Mouse (Mus musculus): ENCODE results near the gene Dbf4.

The Dbf4 gene

DNA sequence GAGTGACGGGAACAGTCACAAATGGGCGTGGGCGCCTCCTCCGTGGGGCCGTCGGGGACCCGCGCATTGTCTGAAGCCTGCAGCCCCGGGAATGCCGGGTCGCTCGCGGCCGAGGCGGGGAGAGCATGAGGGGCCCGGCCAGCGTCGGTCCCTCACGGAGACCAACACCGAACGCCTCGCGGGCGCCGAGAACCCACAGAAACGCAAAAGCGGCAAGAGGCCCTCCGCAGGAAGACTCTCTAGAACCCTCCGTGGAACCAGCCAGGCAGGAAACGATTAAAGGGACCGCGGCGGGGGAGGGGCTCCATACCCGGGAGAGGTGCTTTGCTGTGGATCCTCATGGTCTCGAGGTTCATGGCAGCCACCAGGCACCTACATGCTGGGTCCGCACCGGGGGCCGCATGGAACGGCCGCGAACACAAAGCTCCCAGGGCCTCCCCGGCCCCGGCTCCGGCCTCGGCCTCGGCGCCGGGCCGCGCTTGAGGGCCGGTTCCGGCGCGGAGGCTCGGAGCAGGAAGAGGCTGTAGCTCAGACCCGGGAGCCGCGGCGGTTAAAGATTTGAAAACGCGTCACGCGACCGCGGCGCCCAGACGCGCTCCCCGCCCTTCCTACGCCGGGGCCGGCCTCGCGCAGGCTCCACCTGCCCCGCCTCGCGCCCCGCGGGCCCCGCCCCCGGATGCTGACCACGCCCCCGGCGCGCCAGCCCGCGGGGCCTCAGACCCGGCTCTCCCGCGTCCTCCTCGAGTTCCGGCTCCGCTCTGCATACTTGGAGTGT, at the start of gene Dbf4, which contains the start of gene Slc25a40:
Dbf4 (minus strand) TSS at position 560 of the 775 bp plus-strand sequence.
Slc25a40 (plus strand) TSS at position 694 of the 775 bp plus-strand sequence.
- DNase-seq = peak; percentile 94

DNA sequence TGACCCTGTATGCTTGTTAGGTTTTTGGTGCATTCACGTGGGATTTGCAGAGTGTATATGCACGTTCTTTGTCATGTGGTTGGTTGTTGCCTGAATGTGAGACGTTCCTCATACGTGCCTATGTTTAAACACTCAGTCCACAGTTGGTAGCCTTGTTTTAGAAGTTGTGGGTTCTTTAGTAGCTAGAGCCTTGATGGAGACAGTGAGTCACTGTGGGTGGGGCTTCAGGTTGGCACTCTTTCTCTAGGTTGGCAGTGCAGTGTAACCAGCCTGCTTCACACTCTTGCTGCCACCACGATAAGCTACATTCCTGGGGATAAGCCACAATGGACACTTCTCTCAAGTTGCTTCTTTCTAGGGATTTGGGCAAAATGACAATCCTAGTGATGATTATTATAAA, 34.0 kb upstream of the Dbf4 start:
- no peak for DNase-seq

DNA sequence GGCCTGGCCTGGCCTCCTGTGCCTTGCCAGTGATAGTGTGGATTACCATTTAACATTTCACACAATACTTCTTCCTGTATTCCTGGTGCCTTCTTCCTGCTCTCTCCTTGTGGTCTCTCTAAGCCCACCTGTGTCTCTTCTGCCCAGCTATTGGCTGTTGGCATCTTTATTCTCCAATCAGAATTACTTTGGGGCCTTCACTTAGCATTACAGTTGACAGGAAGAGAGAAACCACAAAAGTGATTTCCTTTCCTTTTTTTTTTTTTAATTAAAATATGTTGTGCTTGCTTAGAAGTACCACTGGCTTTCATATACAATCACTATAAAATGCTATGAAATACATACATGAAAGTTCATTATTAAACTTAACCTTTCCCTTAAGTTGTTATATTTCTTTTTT, 33.0 kb upstream of the Dbf4 start:
- DNase-seq = no peak

GRCm38 (mm10) chr5:8439095-8439494, 16.6 kb upstream of the Dbf4 start:
- DNase-seq = no peak

GRCm38 (mm10) chr5:8437481-8438156, 15.1 kb upstream of the Dbf4 start:
- DNase-seq = no peak

DNA sequence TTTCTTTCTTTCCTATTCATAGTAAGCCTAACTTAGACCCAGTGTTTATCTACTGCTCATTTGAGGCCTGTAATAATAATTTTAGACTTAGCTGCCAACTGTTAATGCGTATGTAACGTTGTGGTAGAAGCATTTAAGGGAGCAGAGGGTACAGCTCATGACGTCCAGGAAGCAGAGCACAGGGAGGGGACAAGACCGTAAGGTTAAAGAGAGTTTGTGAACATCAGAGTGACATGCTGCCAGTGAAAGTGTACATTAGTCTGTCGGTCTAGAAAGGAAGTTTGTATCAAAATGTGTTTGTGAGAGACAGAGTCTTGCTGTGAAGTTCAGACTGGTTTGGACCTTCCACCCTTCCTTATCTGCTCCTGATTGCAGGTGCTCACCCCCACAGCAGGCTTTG, 3.4 kb upstream of the Dbf4 start:
- DNase-seq = no peak

DNA sequence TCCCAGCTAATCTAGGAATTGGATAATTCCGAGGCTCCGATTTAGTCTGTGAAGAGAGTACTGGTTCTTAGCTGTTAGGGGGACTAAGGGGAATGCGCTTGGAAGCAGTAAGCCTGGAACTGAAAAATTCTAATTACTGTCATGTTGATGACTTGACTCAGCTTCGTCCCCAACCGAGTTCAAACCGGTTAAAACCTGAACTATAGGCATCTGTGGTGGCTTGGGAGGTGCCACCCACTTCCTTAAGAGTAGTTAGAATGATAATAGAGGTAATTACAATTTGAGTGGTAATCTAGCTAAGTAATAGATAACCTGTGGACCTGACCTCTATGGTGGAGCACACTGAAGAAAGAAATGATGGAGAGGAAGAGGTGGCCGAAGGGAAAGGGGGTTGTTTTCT, 1.6 kb upstream of the Dbf4 start:
- no peak for DNase-seq

DNA sequence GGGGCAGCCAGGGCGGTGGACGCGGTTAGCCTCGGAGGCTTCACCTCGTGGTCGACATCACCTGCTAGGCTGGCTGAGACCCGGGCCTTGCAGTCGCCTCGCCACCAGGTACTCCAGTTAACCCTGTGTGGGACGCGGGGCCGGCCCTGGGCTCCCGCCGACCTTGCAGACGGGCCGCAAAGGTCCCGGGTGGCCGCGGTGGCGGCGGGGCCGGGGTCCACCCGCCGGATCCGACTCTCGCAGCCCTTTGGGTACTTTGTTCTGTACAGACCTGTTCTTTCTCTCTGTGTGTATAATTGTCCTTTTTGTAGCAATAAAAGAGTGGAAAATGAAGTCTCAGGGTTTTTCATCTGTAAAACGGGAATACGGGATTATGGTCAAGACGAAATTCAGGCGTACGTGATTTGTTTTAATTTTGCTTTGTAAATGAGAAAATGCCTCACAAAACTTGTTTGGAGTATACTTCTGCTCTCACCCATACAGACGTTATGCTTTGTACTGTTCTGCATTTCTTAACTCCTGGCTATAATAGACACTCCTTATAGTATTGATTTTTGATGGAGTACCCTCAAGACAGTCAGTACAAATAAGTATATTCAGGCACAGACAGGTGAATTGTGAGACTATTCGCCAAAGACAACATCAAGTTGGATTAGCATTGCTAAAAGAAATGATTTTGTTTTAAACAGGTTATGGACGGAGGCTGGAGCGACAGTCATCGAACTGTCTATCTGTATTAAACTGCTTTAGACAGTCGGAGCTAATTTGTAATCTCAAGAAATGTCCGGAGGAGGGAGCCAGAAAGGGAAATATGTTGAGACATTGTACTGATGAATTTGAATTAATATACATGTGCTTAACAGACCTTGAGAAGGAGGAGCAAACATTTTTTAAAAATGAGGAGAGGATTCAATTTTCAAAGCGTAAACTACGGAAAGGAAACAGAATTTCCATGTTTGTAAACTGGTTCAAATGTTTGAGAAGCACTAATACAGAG, 714 bp upstream of the Dbf4 start:
- DNase-seq = no peak

DNA sequence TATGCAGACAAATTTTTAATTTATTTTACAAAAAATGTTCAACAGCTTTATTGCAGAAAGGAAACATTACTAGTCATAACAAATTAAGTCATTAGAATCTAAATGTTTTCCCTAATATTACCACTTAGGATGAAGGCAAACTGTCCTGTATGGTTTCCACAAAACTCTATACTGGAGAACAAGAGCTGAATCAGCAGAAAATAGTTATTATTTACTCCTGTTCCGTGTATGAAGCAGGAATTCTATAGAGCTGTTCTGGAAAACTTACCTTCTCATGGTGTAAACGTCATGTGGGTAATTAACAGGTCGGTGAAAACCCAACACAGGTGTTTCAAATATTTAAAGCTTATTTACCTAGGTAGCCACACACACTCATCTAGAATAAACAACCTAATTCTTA, 1.1 kb downstream of the Dbf4 start:
- DNase-seq = no peak

GRCm38 (mm10) chr5:8417443-8417842, 5.1 kb downstream of the Dbf4 start:
- no peak for DNase-seq

GRCm38 (mm10) chr5:8416683-8417413, 5.7 kb downstream of the Dbf4 start:
- DNase-seq = no peak

GRCm38 (mm10) chr5:8408746-8409145, 13.8 kb downstream of the Dbf4 start:
- DNase-seq = no peak

DNA sequence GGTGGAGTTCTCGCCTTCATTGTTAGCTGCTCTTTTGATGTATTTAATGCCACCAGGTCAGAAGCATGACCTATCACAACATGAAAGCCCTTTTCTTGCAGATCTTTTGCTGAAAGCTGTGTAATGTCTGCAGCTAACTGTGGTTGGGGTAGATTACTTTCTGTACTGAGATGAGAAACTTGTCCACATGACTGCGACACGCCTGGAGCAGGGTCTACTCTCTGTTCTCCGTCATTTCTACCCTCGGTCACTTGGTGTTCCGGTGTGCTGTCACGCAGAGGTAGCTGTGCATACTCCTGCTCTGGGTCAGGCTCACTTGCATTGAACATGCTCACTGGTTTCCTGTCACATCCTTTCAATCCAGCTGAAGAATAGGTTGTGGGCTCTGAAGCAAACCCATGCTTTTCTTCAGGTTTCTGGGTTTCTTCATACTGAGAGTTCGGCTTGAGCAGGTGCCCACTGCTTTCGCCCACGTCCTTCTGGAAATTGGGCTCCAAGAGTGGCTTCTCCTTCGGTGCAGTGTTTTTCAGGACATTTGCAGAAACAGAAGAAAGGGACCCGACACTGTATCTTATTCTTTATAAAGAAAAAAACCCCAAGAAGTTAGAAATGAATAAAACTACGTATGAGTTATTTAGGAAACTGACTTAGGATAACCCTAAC, 24.8 kb downstream of the Dbf4 start:
- no peak for DNase-seq

DNA sequence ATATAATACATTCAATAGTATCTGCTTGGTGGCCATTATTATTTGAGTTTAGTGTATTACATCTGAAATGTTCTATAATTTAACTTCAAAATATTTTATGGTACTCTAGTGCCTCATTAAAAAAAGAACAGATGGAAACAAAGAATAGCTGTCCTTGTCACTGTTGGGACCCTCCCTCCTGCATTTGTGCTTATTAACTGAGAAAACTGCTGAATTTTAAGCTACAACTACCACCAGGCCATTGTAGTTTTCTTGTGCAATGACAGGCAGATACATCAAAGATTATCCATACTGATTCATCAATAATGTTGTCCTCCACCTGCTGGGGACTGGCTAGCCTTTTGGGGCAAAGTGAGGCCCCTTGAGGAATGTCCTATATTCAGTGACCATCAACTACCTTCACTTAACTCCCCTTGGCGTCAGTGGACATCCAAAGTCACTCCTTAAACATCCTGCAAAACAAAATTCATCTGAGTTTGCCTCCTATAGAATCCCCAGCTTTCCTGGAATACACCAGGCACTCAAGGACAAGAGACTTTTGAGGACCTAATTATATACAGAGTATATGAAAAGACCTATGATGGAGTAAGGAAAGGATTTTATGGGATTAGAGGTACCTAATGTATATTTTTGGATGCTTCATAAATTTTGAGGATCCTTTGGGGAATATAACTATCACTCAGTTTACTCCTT, 28.5 kb downstream of the Dbf4 start:
- no peak for DNase-seq

DNA sequence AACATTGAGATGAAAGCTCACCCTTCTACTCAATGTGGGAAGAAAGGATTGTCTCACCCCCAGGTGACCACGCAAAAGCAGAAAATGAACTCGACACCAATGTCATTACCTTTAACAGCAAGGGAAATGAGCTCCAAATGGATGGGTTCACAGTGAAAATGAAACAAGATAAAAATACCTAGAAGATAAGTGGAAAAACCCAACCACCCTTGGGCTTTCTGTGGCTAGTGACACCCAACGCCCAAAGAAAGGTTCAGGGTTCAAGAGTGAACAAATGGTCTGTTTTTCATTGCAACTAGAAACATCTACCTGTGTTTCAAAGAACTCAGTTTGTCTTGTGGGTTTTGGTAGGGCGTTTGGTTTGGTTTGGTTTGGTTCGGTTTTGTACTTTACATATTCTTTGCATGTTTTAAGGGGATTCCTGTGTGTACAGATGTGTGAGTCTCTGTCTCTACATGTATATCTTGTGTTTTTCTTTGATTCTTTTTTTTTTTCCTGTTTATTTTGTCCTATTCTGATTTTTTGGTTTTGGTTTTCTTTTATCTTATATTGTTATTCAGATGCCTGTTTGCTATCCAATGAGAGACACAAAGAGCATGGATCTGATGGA, 48.1 kb downstream of the Dbf4 start:
- DNase-seq = no peak

DNA sequence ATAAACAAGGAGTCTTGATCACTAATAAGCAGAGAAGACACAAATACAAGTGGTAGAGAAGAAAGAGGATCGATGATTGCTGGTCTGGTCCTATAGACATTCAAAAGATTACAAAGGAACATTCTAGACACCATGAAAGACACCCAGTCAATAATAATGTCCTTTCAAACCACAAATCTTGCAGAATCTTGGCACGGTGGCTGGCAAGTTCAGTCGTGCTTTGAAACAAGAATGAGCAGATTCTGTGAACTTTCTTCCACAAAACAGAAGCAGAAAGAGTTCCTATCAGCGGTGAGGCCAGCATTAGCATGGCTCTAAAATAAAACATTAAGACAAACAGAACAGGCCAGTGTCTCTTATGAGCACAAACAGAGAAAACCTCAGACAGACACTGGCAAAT, 49.1 kb downstream of the Dbf4 start:
- DNase-seq = no peak

DNA sequence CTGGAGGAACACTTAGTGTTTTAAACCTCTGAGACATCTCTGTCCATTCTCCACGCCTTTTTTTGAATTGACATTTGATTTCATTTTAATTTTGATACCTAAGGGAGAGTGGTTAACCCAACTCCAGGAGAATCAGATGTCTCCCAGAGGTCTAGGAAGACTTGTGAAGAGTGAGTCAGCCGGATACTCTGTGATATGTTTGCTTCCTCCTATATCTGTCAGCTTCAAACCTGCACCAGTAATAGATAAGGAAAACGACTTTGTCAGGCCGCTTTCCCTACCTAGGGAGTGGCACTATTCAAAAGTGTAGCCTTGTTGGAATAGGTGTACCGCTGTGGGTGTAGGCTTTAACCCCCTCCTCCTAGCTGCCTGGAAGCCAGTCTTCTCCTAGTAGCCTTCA, 53.7 kb downstream of the Dbf4 start:
- no peak for DNase-seq

DNA sequence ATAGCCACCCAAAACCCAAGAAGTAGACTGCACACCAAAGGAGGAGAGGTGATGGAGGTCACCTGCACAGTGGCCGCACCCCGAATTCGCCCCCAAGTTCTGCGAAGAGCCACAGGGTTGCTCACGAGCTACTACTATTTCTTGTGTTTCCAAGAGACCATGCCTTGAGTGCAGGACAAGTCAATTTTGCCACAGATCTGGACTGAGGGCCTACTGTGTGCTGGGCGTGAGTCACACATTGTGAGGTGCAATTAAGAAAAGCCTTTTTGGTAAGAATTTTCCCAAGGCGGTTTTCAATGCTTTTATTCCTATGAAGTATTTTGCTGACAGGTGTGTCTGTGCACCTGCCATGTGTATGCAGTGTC, 54.2 kb downstream of the Dbf4 start:
- no peak for DNase-seq

GRCm38 (mm10) chr5:8367614-8368327, 54.7 kb downstream of the Dbf4 start, which contains the start of gene Adam22:
Gene Adam22 (minus strand): TSS chr5:8368160.
- DNase-seq = peak; percentile 72

Data from kidney, adult 18-20 months (tissue).